Mouse (Mus musculus): ENCODE measurements around the gene Vcan. TPM values are rescaled to one million over a fixed set of nuclear protein-coding genes. Genes with fewer than 3 reads are reported as not detected.
A peak's percentile ranks its signal among the peaks of the same experiment; 100 is the strongest.

Vcan gene
- polyA plus RNA-seq, 1 experiment from 2014 or later: 42.4 TPM

GRCm38 (mm10) chr13:89742686-89743200 lies 434 bp upstream of the Vcan start:
- Histone ChIP-seq H3K36me3 (no peaks in the 10 kb centered on the region), H3K27me3 (ENCODE audit: insufficient read depth, poor library complexity, severe bottlenecking) (no peaks in the 10 kb centered on the region), H3K4me1 (replicated peaks) (peaks cover 43% of the 10 kb centered on the region), H3K9me3 (no peaks in the 10 kb centered on the region), H3K27ac (peak overlapping the region; percentile 92), H3K4me3 (peak overlapping the region; percentile 73)
- under 1% methylated on average over 15 of the region's 15 CpGs for WGBS
- no peak for DNase-seq (ENCODE audit: low spot score)

DNA sequence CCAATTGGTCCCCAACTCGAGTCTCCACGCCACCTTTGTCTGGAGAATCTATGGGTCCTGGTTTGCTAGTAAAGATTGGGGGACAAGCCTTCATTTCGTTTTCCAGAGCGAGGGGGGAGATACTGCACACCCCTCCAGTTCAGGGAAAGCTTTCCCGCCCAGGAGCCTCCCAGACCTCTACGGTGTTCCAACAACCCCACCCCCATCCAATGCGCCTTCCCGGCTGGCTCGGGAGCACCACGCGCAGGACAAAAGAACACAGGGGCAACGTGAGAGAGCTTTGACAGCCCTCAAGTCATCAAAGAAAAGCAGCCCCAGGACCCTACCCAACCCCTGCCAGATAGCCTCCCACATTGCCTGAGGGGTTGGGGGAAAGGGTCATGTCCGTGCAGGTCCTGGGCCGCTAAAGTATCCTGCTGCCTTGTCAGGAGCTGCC lies 1.2 kb downstream of the Vcan start:
- H3K4me3 ChIP-seq: peak overlapping the region; percentile 73
- peak; percentile 82 for DNase-seq (ENCODE audit: low spot score)
- WGBS: under 1% methylated on average over 14 of the region's 14 CpGs
- no peaks in the 10 kb centered on the region for H3K9me3 ChIP-seq
- no peaks in the 10 kb centered on the region for H3K27me3 ChIP-seq (ENCODE audit: insufficient read depth, poor library complexity, severe bottlenecking)
- H3K4me1 ChIP-seq (replicated peaks): peaks cover 44% of the 10 kb centered on the region
- H3K36me3 ChIP-seq: no peaks in the 10 kb centered on the region
- H3K27ac ChIP-seq: peak overlapping the region; percentile 92

- Histone ChIP-seq H3K4me3 (peak overlapping the region; percentile 73), H3K27ac (peak overlapping the region; percentile 92), H3K36me3 (no peaks in the 10 kb centered on the region), H3K27me3 (ENCODE audit: insufficient read depth, poor library complexity, severe bottlenecking) (no peaks in the 10 kb centered on the region), H3K9me3 (no peaks in the 10 kb centered on the region), H3K4me1 (replicated peaks) (peaks cover 38% of the 10 kb centered on the region)
- peak; percentile 94 for DNase-seq (ENCODE audit: low spot score)
- under 1% methylated on average over 33 of the region's 33 CpGs for WGBS
These were observed 1.8 kb downstream of the Vcan start for GRCm38 (mm10) chr13:89740243-89741115.

DNA sequence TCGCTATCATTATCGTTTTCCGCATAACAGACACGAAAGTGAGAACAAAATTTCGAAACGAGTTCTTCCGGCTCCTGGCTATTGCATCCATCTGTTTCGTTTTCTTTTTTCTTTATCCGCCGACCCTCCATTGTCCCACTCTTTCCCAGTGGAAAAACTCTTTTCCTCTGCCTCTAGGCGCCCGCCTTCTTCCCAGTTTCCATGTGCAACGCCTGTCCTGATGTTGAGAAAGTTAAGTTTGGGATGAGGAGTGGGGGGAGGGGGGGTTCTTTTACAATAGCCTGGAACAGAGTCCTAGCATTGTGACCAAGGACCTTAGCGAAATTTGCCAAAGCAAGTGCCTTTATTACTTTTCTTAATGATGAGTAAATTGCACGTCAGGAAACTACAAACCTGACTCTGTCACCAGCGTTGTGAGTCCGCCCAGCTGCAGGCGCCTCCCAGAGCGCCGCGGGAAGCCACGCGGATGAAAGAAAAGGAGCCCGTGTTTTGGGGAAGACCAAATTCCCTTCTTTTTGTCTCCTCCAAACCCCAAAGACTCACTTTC lies 2.5 kb downstream of the Vcan start:
- peak overlapping the region; percentile 73 for H3K4me3 ChIP-seq
- H3K27ac ChIP-seq: peak overlapping the region; percentile 92
- no peaks in the 10 kb centered on the region for H3K27me3 ChIP-seq (ENCODE audit: insufficient read depth, poor library complexity, severe bottlenecking)
- no peaks in the 10 kb centered on the region for H3K9me3 ChIP-seq
- peaks cover 36% of the 10 kb centered on the region for H3K4me1 ChIP-seq (replicated peaks)
- DNase-seq (ENCODE audit: low spot score): no peak
- no peaks in the 10 kb centered on the region for H3K36me3 ChIP-seq
- under 1% methylated on average over 24 of the region's 24 CpGs for WGBS

GRCm38 (mm10) chr13:89738776-89739695 lies 3.3 kb downstream of the Vcan start:
- 2% methylated on average over 31 of the region's 31 CpGs for WGBS
- Histone ChIP-seq H3K4me1 (replicated peaks) (peaks cover 36% of the 10 kb centered on the region), H3K27ac (peak overlapping the region; percentile 92)

DNA sequence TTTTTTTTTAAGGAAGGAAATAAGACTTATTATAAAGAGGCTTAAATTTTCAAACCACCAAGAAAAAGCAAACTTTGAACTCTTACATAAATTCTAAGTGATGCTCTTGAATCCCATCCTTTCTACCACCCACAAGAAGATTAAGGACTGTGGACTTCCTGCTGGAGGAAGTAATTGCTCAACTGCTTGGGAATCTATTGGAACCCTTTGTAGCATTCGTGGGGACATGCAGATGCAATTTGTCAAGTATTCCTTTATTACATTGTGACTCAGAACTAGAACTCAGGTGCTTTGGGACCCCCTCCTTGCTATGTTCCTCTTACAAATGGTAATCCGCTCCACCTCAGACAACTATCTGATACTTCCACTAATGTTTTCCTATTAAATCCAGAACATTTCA lies 4.0 kb downstream of the Vcan start:
- 37% methylated on average over 2 of the region's 2 CpGs for WGBS
- peak overlapping the region; percentile 73; the same call in 1 of the 2 replicates for H3K4me3 ChIP-seq
- no peak overlapping the region for H3K27ac ChIP-seq
- H3K27me3 ChIP-seq (ENCODE audit: insufficient read depth, poor library complexity, severe bottlenecking): no peaks in the 10 kb centered on the region
- H3K4me1 ChIP-seq (replicated peaks): peaks cover 32% of the 10 kb centered on the region
- no peaks in the 10 kb centered on the region for H3K9me3 ChIP-seq
- DNase-seq (ENCODE audit: low spot score): no peak
- no peaks in the 10 kb centered on the region for H3K36me3 ChIP-seq

More at GRCm38 (mm10) chr13:89738776-89739695, 3.3 kb downstream of the Vcan start:
- no peaks in the 10 kb centered on the region for H3K36me3 ChIP-seq
- H3K4me3 ChIP-seq: peak overlapping the region; percentile 73
- H3K9me3 ChIP-seq: no peaks in the 10 kb centered on the region
- no peaks in the 10 kb centered on the region for H3K27me3 ChIP-seq (ENCODE audit: insufficient read depth, poor library complexity, severe bottlenecking)
- DNase-seq (ENCODE audit: low spot score): peak; percentile 84

DNA sequence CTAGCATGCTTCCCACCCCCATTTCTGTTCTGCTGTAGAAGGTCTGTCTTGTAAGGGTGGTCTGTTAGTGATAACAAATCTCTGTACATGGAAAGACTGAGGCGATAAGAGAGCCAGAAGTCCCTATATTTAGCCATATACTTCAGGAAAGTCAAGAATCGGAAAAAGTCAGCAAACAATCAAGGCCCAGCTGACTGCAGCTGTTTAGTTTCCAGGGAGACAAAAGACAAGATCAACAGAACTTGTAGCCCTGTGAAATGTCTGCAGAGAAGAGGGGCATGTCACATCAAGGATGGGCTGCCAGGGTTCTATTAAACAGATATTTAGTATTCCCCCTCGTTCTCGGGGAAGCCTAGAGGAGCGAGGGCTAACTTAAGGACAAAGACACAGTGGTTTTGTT lies 7.2 kb downstream of the Vcan start:
- Histone ChIP-seq H3K9me3 (no peaks in the 10 kb centered on the region), H3K4me1 (replicated peaks) (peaks cover 16% of the 10 kb centered on the region), H3K27me3 (ENCODE audit: insufficient read depth, poor library complexity, severe bottlenecking) (no peaks in the 10 kb centered on the region), H3K27ac (no peak overlapping the region), H3K4me3 (no peak overlapping the region), H3K36me3 (no peaks in the 10 kb centered on the region)
- no peak for DNase-seq (ENCODE audit: low spot score)
- 71% methylated on average over 5 of the region's 5 CpGs for WGBS

DNA sequence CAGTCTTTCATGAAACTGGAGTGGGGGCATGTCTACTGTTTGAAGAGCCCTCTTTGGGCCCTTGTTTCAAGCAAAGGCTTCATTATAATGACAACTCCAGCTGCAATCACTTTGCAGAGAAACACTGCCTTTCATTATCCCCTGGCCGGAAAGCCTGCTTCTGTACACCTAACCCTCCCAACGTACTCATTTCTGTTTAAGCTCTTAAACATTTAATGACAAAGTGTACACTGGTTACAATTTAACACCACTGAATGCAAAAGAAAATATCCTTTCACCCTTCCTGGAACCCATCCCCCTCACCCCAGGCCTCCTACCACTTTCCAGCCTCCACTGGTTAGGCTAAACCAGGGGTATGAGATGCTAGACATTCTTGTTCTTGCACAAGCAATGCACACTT lies 15.8 kb downstream of the Vcan start:
- Histone ChIP-seq H3K9me3 (no peaks in the 10 kb centered on the region), H3K27me3 (ENCODE audit: insufficient read depth, poor library complexity, severe bottlenecking) (no peaks in the 10 kb centered on the region), H3K4me1 (replicated peaks) (no peaks in the 10 kb centered on the region), H3K27ac (no peak overlapping the region), H3K4me3 (no peak overlapping the region), H3K36me3 (peaks cover 37% of the 10 kb centered on the region)
- WGBS: 81% methylated on average over 2 of the region's 2 CpGs
- no peak for DNase-seq (ENCODE audit: low spot score)

- Histone ChIP-seq H3K27ac (no peak overlapping the region), H3K36me3 (peaks cover 45% of the 10 kb centered on the region), H3K9me3 (no peaks in the 10 kb centered on the region), H3K27me3 (ENCODE audit: insufficient read depth, poor library complexity, severe bottlenecking) (no peaks in the 10 kb centered on the region), H3K4me3 (no peak overlapping the region), H3K4me1 (replicated peaks) (no peaks in the 10 kb centered on the region)
- WGBS: 67% methylated on average over 3 of the region's 3 CpGs
- no peak for DNase-seq (ENCODE audit: low spot score)
These were observed 21.8 kb downstream of the Vcan start for GRCm38 (mm10) chr13:89720497-89720896.

GRCm38 (mm10) chr13:89709497-89710201 lies 32.7 kb downstream of the Vcan start:
- Histone ChIP-seq H3K27me3 (ENCODE audit: insufficient read depth, poor library complexity, severe bottlenecking) (no peaks in the 10 kb centered on the region), H3K4me3 (no peak overlapping the region), H3K27ac (no peak overlapping the region), H3K9me3 (no peaks in the 10 kb centered on the region), H3K36me3 (peaks cover 36% of the 10 kb centered on the region), H3K4me1 (replicated peaks) (no peaks in the 10 kb centered on the region)
- WGBS: 94% methylated on average over 4 of the region's 4 CpGs
- no peak for DNase-seq (ENCODE audit: low spot score)

DNA sequence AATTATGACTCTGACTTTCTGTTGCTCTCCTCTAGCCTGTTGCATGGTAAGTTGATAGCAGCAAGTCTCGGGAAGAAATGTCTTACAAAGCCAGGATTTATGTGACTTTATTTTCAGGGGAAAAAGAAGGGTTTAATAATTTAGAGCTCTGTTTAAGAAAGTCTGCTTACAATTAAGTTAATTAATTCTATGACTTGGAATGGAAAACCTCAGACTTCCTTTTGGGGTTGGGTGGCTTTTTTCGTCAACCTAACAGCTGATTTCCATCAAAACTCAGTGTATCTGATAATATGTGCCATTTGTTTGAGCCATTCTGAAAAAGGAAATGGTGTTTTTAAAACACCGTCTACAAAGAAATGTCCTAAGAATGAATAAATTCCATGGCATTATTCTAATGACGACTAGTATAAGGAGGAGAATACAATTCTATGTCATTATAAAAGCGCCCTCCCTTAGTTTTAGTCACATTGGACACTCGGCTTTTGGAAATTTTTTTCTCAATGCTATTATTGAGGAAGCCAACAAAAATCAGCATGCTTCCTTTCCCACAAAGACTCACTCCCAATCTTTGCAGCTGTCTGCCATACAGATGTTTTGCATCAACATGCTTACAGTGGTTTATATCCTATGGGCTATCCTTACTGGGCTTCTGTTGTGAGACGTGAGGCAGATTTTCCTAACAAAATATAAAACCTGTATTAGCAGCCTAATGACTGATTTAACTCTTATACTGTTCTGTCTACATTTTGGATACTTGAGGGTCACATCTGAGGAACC lies 34.0 kb downstream of the Vcan start:
- Histone ChIP-seq H3K4me1 (replicated peaks) (no peaks in the 10 kb centered on the region), H3K27ac (no peak overlapping the region), H3K36me3 (peaks cover 45% of the 10 kb centered on the region), H3K4me3 (no peak overlapping the region), H3K27me3 (ENCODE audit: insufficient read depth, poor library complexity, severe bottlenecking) (no peaks in the 10 kb centered on the region), H3K9me3 (no peaks in the 10 kb centered on the region)
- WGBS: 81% methylated on average over 7 of the region's 7 CpGs
- no peak for DNase-seq (ENCODE audit: low spot score)
